Mouse (Mus musculus) liver, embryonic 14 days (tissue): ENCODE measurements around the gene Ric3. TPM values are rescaled to one million over a fixed set of nuclear protein-coding genes. Genes with fewer than 3 reads are reported as not detected.

Source experiments
- polyA plus RNA-seq: library from polyadenylated mRNA; depleted of rRNA; stranded (reverse); fragments of >200 nt; gene quantifications from 2 replicates; pipeline ENCODE4 v1.2.3, GENCODE M21; 2012; rRNA removed

The Ric3 gene
- 0.34 and 0.37 TPM in 2 replicates for polyA plus RNA-seq

GRCm38 (mm10) chr7:109083113-109083812, at the start of gene Ric3:
TSS of gene Ric3 (minus strand) at chr7:109083331.

Other genes starting within 250 kb of the Ric3 start
- gene Olfr516, start 232.8 kb downstream of the Ric3 start, polyA plus RNA-seq = not detected in 2 replicates
- gene Olfr517, start 211.0 kb downstream of the Ric3 start, polyA plus RNA-seq = not detected in 2 replicates
- not detected in 2 replicates for gene Olfr518, start 198.3 kb downstream of the Ric3 start, polyA plus RNA-seq
- not detected in 2 replicates for gene Olfr519, start 188.9 kb downstream of the Ric3 start, polyA plus RNA-seq
- 0.01 and 0.02 TPM in 2 replicates for gene Nlrp10, start 153.2 kb downstream of the Ric3 start, polyA plus RNA-seq
- 34.0 and 41.1 TPM in 2 replicates for gene Eif3f, start 148.9 kb downstream of the Ric3 start, polyA plus RNA-seq
- 0.03 and 0.16 TPM in 2 replicates for gene Tub, start 133.0 kb downstream of the Ric3 start, polyA plus RNA-seq
- gene Lmo1, start 91.9 kb upstream of the Ric3 start, polyA plus RNA-seq = 0.56 and 0.88 TPM in 2 replicates